Mouse (Mus musculus): ENCODE results near the gene Pcbp1. TPM values are rescaled to one million over a fixed set of nuclear protein-coding genes. Genes with fewer than 3 reads are reported as not detected.

The Pcbp1 gene
- polyA plus RNA-seq, 1 experiment from 2014 or later: 316 TPM

DNA sequence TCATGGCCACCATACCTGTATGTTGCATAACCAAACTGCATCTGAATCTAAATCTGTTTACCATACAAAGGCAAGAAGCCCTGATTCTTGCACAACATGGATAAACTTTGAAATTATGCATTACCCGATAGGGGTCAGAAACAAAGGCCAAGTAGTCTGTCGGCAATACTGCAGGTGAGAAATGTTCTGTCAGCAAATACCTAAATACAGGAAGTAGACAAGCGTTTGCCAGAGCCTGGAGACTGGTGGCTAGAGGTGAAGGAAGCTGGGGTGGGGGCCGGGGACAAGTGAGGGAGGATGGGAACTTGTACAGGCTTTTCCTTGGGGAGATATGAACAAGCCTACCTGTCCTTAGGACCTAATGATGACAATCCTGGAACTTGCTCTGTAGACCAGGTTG lies 15.1 kb downstream of the Pcbp1 start:
- no peak for ATAC-seq (ENCODE audit: low FRiP score)
- WGBS: 84% methylated on average over 4 of the region's 4 CpGs
- DNase-seq (ENCODE audit: low spot score): no peak
- Histone ChIP-seq H3K4me2 (replicated peaks) (no peak overlapping the region), H3K27ac (no peak overlapping the region), H3K9me3 (ENCODE audit: control insufficient read depth, low read length) (no peaks in the 10 kb centered on the region), H3K36me3 (replicated peaks; ENCODE audit: control insufficient read depth, insufficient read depth) (no peaks in the 10 kb centered on the region), H3K4me3 (replicated peaks; ENCODE audit: low read length) (no peak overlapping the region), H3K27me3 (ENCODE audit: control insufficient read depth, insufficient read depth, low read length) (no peaks in the 10 kb centered on the region), H3K4me1 (replicated peaks; ENCODE audit: control insufficient read depth, insufficient read depth, low read length) (no peaks in the 10 kb centered on the region), H3K9ac (no peak overlapping the region)

DNA sequence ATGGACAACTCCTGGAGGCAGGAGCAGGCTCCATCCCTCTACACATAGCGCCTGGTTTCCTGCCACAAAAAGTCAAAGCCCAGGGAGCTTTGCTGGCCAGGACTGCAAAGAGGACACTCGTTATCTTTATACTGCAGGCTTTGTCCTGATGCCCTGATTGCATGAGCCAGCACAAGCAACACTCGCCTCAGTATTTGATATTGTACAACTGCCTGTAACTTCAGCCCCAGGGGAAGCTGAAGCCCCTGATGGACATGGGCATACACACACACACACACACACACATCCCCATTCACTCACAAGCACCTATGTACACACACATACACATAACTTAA lies 16.3 kb downstream of the Pcbp1 start:
- H3K27ac ChIP-seq: no peak overlapping the region
- no peak for ATAC-seq (ENCODE audit: low FRiP score)
- 70% methylated on average over 3 of the region's 3 CpGs for WGBS

DNA sequence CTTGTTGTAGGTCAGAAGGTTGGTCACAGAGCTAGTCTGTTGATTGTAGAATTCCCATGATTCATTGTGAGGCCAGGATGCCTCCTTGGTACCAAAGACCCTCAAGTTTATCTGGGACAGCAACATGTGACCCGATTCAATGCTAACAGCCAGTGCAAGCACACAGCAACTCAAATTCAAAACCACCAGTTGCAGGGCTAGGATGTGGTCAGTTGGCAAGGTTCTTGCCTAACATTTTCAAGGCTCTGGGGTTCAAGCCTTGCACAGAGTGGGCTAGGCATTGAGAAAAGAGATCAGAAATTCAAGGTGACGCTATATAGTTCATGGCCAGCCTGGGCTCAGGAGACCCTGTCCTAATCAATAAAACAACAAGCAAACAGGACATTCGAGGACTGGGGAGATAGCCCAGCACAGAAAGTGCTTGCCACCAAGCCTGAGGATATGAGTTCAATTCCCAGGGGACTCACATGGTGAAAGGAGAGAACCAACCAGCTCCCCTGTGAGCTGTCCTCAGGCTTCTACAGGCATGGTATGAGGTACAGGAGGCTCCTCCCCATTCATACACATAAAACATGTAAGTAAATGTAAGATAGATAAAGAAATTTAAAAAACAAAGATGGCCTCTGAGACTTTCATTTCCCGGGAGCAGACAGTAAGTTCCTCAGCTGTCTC lies 16.8 kb downstream of the Pcbp1 start:
- Histone ChIP-seq H3K27me3 (ENCODE audit: control insufficient read depth, insufficient read depth, low read length) (no peaks in the 10 kb centered on the region), H3K4me1 (replicated peaks; ENCODE audit: control insufficient read depth, insufficient read depth, low read length) (no peaks in the 10 kb centered on the region), H3K4me2 (replicated peaks) (no peak overlapping the region), H3K4me3 (replicated peaks; ENCODE audit: low read length) (no peak overlapping the region), H3K9ac (no peak overlapping the region), H3K9me3 (ENCODE audit: control insufficient read depth, low read length) (no peaks in the 10 kb centered on the region), H3K27ac (no peak overlapping the region), H3K36me3 (replicated peaks; ENCODE audit: control insufficient read depth, insufficient read depth) (no peaks in the 10 kb centered on the region)
- ATAC-seq (ENCODE audit: low FRiP score): no peak
- no peak for DNase-seq (ENCODE audit: low spot score)
- 87% methylated on average over 4 of the region's 4 CpGs for WGBS

More for the DNA sequence above, 16.3 kb downstream of the Pcbp1 start:
- H3K4me3 ChIP-seq (replicated peaks; ENCODE audit: low read length): no peak overlapping the region
- no peaks in the 10 kb centered on the region for H3K9me3 ChIP-seq (ENCODE audit: control insufficient read depth, low read length)
- H3K9ac ChIP-seq: no peak overlapping the region
- H3K4me2 ChIP-seq (replicated peaks): no peak overlapping the region
- DNase-seq (ENCODE audit: low spot score): no peak
- no peaks in the 10 kb centered on the region for H3K27me3 ChIP-seq (ENCODE audit: control insufficient read depth, insufficient read depth, low read length)
- no peaks in the 10 kb centered on the region for H3K36me3 ChIP-seq (replicated peaks; ENCODE audit: control insufficient read depth, insufficient read depth)
- no peaks in the 10 kb centered on the region for H3K4me1 ChIP-seq (replicated peaks; ENCODE audit: control insufficient read depth, insufficient read depth, low read length)

DNA sequence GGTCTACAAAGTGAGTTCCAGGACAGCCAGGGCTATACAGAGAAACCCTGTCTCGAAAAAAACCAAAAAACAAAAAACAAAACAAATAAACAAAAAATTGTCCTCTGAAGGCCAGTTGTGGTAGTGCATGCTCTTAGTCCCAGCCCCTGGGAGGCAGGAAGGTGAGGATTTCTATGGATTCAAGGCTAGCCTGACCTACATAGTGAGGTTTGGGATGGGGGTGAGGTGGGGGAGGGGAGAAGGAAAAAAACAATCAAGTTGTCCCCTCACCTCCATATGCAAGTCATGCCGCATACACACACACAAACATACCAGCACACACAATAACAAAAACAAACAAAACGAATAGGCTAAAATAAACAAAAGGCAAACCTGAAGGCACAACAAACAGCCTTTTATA lies 17.4 kb downstream of the Pcbp1 start:
- Histone ChIP-seq H3K27ac (no peak overlapping the region), H3K36me3 (replicated peaks; ENCODE audit: control insufficient read depth, insufficient read depth) (no peaks in the 10 kb centered on the region), H3K4me2 (replicated peaks) (no peak overlapping the region), H3K27me3 (ENCODE audit: control insufficient read depth, insufficient read depth, low read length) (no peaks in the 10 kb centered on the region), H3K9me3 (ENCODE audit: control insufficient read depth, low read length) (no peaks in the 10 kb centered on the region), H3K4me1 (replicated peaks; ENCODE audit: control insufficient read depth, insufficient read depth, low read length) (no peaks in the 10 kb centered on the region), H3K9ac (no peak overlapping the region), H3K4me3 (replicated peaks; ENCODE audit: low read length) (no peak overlapping the region)
- WGBS: 87% methylated on average over 3 of the region's 3 CpGs
- ATAC-seq (ENCODE audit: low FRiP score) (no peak), DNase-seq (ENCODE audit: low spot score) (no peak)

DNA sequence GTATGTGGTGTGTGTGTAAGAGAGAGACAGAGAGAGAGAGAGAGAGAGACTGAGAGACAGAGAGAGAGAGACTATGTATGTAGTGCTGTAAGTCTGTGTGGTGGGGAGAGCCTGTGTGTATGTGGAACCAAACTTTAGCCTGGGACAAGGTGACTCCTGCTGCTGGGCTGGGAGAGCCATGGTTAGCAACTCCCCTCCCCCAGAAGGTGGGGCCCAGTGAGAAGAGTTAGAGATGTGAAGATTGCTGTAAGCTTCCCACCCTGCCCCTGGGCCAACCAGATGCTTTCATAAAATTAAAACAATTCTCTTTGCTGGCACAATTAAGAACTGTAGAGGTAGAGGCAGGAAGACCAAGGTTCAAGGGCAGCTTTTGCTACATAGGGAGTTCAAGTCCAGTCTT lies 19.0 kb downstream of the Pcbp1 start:
- Histone ChIP-seq H3K27me3 (ENCODE audit: control insufficient read depth, insufficient read depth, low read length) (no peaks in the 10 kb centered on the region), H3K4me3 (replicated peaks; ENCODE audit: low read length) (no peak overlapping the region), H3K4me2 (replicated peaks) (no peak overlapping the region), H3K4me1 (replicated peaks; ENCODE audit: control insufficient read depth, insufficient read depth, low read length) (no peaks in the 10 kb centered on the region), H3K9ac (no peak overlapping the region), H3K9me3 (ENCODE audit: control insufficient read depth, low read length) (no peaks in the 10 kb centered on the region), H3K27ac (no peak overlapping the region), H3K36me3 (replicated peaks; ENCODE audit: control insufficient read depth, insufficient read depth) (no peaks in the 10 kb centered on the region)
- ATAC-seq (ENCODE audit: low FRiP score): no peak
- DNase-seq (ENCODE audit: low spot score): no peak

DNA sequence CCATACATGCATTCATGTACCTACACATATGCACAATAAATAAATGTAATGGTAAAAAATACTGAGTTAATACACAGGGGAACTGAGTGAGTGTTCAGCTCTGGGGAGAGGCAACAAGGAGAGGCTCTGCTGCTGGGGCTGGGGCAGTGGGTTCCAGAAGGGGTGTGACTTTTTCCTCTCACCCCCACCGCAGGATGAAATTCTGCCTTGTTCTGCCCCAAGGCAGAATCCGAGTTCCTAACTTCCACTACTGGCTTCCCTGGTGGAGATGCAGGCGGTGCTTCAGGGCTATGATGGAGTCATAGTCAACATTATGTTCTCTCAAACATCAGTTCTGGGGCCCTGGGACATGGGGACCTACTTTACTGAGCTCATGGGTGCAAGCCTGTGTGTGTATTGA lies 19.8 kb downstream of the Pcbp1 start:
- Histone ChIP-seq H3K36me3 (replicated peaks; ENCODE audit: control insufficient read depth, insufficient read depth) (no peaks in the 10 kb centered on the region), H3K4me1 (replicated peaks; ENCODE audit: control insufficient read depth, insufficient read depth, low read length) (no peaks in the 10 kb centered on the region), H3K27ac (no peak overlapping the region), H3K9ac (no peak overlapping the region), H3K27me3 (ENCODE audit: control insufficient read depth, insufficient read depth, low read length) (no peaks in the 10 kb centered on the region), H3K4me2 (replicated peaks) (no peak overlapping the region), H3K9me3 (ENCODE audit: control insufficient read depth, low read length) (no peaks in the 10 kb centered on the region), H3K4me3 (replicated peaks; ENCODE audit: low read length) (no peak overlapping the region)
- WGBS: 84% methylated on average over 3 of the region's 3 CpGs
- DNase-seq (ENCODE audit: low spot score) (no peak), ATAC-seq (ENCODE audit: low FRiP score) (no peak)

DNA sequence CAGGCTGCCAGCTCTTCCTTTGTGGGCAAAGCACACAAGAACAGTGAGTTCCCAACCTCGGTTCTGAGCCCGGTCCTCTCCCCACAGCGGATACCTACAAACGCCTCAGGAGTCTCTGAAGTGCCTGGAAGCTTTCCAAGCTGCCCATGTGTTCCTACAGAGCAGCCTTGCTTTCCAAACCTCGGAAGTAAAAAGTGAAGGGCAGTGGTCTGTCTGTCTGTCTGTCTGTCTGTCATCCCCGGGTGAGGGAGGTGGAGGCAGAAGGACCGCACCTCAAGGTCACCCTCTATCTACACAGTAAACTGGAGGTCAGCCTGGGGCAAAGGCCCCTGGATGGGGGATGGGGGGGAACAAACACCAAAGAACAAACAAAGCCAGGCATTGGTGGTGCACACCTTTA lies 20.4 kb downstream of the Pcbp1 start:
- Histone ChIP-seq H3K36me3 (replicated peaks; ENCODE audit: control insufficient read depth, insufficient read depth) (no peaks in the 10 kb centered on the region), H3K9me3 (ENCODE audit: control insufficient read depth, low read length) (no peaks in the 10 kb centered on the region), H3K4me1 (replicated peaks; ENCODE audit: control insufficient read depth, insufficient read depth, low read length) (no peaks in the 10 kb centered on the region), H3K27me3 (ENCODE audit: control insufficient read depth, insufficient read depth, low read length) (no peaks in the 10 kb centered on the region), H3K4me2 (replicated peaks) (no peak overlapping the region), H3K9ac (no peak overlapping the region), H3K4me3 (replicated peaks; ENCODE audit: low read length) (no peak overlapping the region), H3K27ac (no peak overlapping the region)
- ATAC-seq (ENCODE audit: low FRiP score) (no peak), DNase-seq (ENCODE audit: low spot score) (no peak)
- 72% methylated on average over 7 of the region's 7 CpGs for WGBS

DNA sequence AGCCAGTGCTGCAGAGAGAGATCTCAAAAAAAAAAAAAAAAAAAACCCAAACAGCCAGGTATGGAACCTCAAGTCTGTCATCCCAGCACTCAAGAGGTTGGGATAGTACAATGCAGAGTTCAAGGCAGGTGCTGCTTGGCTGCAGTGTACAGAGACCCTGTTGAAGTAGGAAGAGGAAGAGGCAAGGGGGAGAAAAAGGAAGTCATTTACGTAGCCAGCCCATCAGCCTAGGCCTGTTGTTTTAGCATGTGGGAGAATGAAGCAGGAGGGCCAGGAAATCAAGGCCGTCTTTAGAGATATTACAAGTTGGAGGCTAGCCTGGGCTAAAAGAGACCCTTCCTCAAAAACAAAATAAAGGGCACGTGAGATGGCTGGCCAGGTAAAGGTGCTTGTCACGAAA lies 22.6 kb downstream of the Pcbp1 start:
- 89% methylated on average over 4 of the region's 4 CpGs for WGBS
- Histone ChIP-seq H3K27ac (no peak overlapping the region), H3K4me1 (replicated peaks; ENCODE audit: control insufficient read depth, insufficient read depth, low read length) (no peaks in the 10 kb centered on the region), H3K9ac (no peak overlapping the region), H3K36me3 (replicated peaks; ENCODE audit: control insufficient read depth, insufficient read depth) (no peaks in the 10 kb centered on the region), H3K4me3 (replicated peaks; ENCODE audit: low read length) (no peak overlapping the region), H3K27me3 (ENCODE audit: control insufficient read depth, insufficient read depth, low read length) (no peaks in the 10 kb centered on the region), H3K9me3 (ENCODE audit: control insufficient read depth, low read length) (no peaks in the 10 kb centered on the region), H3K4me2 (replicated peaks) (no peak overlapping the region)
- ATAC-seq (ENCODE audit: low FRiP score) (no peak), DNase-seq (ENCODE audit: low spot score) (no peak)

DNA sequence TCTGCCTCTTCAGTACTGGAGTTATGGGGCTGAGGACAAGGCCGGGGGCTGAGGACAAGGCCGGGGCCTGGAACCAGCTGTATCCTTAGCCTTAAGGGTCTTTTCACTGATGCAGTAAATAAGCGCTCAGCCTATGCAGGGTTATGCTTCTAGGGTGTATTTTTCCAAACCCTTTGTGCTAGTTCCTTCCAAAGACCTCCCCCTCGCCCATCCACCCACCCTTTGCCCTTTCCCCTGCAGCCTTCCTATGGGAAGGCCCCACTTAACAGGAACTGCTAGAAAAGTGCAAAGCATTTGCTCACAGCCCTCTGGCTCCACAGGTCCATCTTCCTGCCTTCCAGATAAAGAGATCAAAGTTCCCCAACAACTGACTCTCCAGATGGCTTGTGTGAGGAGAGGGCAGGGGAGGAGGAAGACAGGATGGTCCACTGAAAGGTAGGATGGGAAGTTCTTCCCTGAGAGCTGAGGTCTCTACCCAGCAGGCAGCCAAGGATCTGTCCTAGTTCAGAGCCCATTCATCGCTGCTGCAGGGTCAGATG lies 26.5 kb downstream of the Pcbp1 start:
- ATAC-seq (ENCODE audit: low FRiP score) (no peak), DNase-seq (ENCODE audit: low spot score) (no peak)
- WGBS: 74% methylated on average over 5 of the region's 5 CpGs
- H3K9me3 ChIP-seq (ENCODE audit: control insufficient read depth, low read length): no peaks in the 10 kb centered on the region
- H3K36me3 ChIP-seq (replicated peaks; ENCODE audit: control insufficient read depth, insufficient read depth): no peaks in the 10 kb centered on the region
- H3K27ac ChIP-seq: no peak overlapping the region
- H3K4me2 ChIP-seq (replicated peaks): no peak overlapping the region
- no peak overlapping the region for H3K9ac ChIP-seq
- no peak overlapping the region for H3K4me3 ChIP-seq (replicated peaks; ENCODE audit: low read length)
- H3K4me1 ChIP-seq (replicated peaks; ENCODE audit: control insufficient read depth, insufficient read depth, low read length): no peaks in the 10 kb centered on the region
- no peaks in the 10 kb centered on the region for H3K27me3 ChIP-seq (ENCODE audit: control insufficient read depth, insufficient read depth, low read length)

Data from hindbrain, embryonic 14.5 days (tissue).